Mouse (Mus musculus) forebrain, embryonic 11.5 days (tissue): ENCODE measurements around the gene Rbak. TPM values are rescaled to one million over a fixed set of nuclear protein-coding genes. Genes with fewer than 3 reads are reported as not detected.

ENCODE experiments used
- ATAC-seq: fragments of 200-750 bp; cut with Nextera tagmentation; replicated peaks from 2 replicates; pipeline ENCODE4 v1.8.0; 2017; ENCODE audit warnings: moderate TSS enrichment; ENCODE audit not compliant: low FRiP score
- DNase-seq: peaks from one replicate; pipeline ENCODE4 v3.0.0-alpha.2; 2017; ENCODE audit warnings: low spot score
- H3K27ac ChIP-seq: fragments of 300-500 bp; sonication (generic); 2 replicates; pipeline ENCODE4 v1.5.1; 2014; ENCODE audit warnings: low read depth, low read length
- H3K27me3 ChIP-seq: fragments of 300-500 bp; sonication (generic); 2 replicates; pipeline ENCODE4 v1.6.1; 2014; ENCODE audit warnings: mild to moderate bottlenecking, low read length, mixed read lengths; ENCODE audit not compliant: control insufficient read depth, insufficient read depth
- H3K36me3 ChIP-seq: fragments of 300-500 bp; sonication (generic); 2 replicates; pipeline ENCODE4 v1.6.1; 2014; ENCODE audit warnings: mild to moderate bottlenecking, low read length, moderate library complexity, mixed read lengths; ENCODE audit not compliant: control insufficient read depth, insufficient read depth
- H3K4me1 ChIP-seq: fragments of 300-500 bp; sonication (generic); replicated peaks from 2 replicates; pipeline ENCODE4 v1.6.1; 2014; ENCODE audit warnings: low read length, mixed read lengths; ENCODE audit not compliant: control insufficient read depth, insufficient read depth
- H3K4me2 ChIP-seq: fragments of 300-500 bp; sonication (generic); 2 replicates; pipeline ENCODE4 v1.6.1; 2014; ENCODE audit warnings: low read depth, mild to moderate bottlenecking, low read length, moderate library complexity, mixed read lengths; ENCODE audit not compliant: severe bottlenecking
- H3K4me3 ChIP-seq: fragments of 300-500 bp; sonication (generic); 2 replicates; pipeline ENCODE4 v1.5.1; 2014; ENCODE audit warnings: low read depth, low read length
- H3K9ac ChIP-seq: fragments of 300-500 bp; sonication (generic); 2 replicates; pipeline ENCODE4 v1.6.1; 2014; ENCODE audit warnings: low read length
- H3K9me3 ChIP-seq: fragments of 300-500 bp; sonication (generic); 2 replicates; pipeline ENCODE4 v1.6.1; 2016; ENCODE audit warnings: low read length, mixed read lengths; ENCODE audit not compliant: control insufficient read depth
- WGBS: fragments of 180-500 bp; shearing (Covaris S2); extraction: QIAGEN DNeasy Blood & Tissue Kit; methylation state at CpG from one replicate; pipeline ENCODE4 v1.1.7; 2014; 5-methylcytosine and 5-hydroxymethylcytosine counted together
- microRNA-seq: library from miRNA; unstranded; fragments of <30 nt; microRNA quantifications from one replicate; pipeline ENCODE4, GENCODE M21; 2016; ENCODE audit not compliant: insufficient number of aligned reads
- polyA plus RNA-seq: library from polyadenylated mRNA; unstranded; fragments of >200 nt; fragmentation: Nextera tagmentation; extraction: Ambion mirVana; gene quantifications from 2 replicates; pipeline ENCODE4 v1.2.1, GENCODE M21; 2014

Rbak gene
- polyA plus RNA-seq, 1 experiment from 2014 or later: 17.2 TPM

DNA sequence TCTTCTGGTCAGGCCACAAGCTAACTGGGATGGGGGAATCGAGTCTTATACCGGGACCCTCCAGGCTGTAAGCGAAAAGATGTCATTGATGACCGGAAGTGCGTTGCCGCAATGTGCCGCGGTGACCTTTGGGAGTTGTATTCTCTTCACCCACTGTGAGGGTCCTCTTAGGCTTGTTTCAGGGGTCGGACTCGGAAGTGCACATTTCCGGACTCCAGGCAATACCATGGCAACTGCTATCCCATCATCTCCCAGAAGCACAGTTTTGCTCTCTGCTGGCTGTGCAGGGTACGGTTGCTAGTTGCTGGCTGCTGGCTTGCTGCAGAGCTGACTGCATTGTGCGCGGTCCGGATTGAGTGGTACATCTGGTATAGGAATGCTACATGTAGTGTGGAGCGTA is 51.5 kb downstream of the Rbak start:
- Histone ChIP-seq H3K9ac (no peak overlapping the region), H3K4me3 (no peak overlapping the region), H3K36me3 (no peaks in the 10 kb centered on the region), H3K27ac (no peak overlapping the region), H3K9me3 (no peaks in the 10 kb centered on the region), H3K4me1 (0 out of 2 replicates have a peak, but pooled peaks cover 2% of the 10 kb centered on the region), H3K27me3 (no peaks in the 10 kb centered on the region), H3K4me2 (no peak overlapping the region)
- ATAC-seq (no peak), DNase-seq (no peak)
- WGBS: 92% methylated on average over 16 of the region's 16 CpGs

DNA sequence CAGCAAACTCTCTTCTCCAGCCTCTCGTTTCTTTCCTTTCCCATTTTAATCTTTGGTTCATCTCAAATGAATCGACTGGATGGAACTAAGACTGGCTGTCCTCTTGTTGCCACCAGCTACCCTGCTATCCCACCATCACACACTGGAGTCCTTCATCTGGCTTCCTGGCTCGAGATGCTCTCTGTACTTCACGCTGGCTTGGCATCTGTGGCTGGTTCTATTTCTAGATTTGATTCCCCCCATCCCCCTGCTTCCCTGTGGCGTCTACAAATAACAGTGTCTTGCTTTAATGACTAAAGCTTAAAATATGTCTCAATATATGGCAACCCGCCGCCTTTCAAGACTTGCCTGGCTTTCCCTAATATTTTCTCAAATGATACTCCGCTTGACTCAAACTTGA is 52.7 kb downstream of the Rbak start:
- DNase-seq (no peak), ATAC-seq (no peak)
- Histone ChIP-seq H3K27me3 (no peaks in the 10 kb centered on the region), H3K4me2 (no peak overlapping the region), H3K4me3 (no peak overlapping the region), H3K9me3 (no peaks in the 10 kb centered on the region), H3K9ac (no peak overlapping the region), H3K36me3 (no peaks in the 10 kb centered on the region), H3K4me1 (0 out of 2 replicates have a peak, but pooled peaks cover 2% of the 10 kb centered on the region), H3K27ac (no peak overlapping the region)
- 84% methylated on average over 8 of the region's 8 CpGs for WGBS

DNA sequence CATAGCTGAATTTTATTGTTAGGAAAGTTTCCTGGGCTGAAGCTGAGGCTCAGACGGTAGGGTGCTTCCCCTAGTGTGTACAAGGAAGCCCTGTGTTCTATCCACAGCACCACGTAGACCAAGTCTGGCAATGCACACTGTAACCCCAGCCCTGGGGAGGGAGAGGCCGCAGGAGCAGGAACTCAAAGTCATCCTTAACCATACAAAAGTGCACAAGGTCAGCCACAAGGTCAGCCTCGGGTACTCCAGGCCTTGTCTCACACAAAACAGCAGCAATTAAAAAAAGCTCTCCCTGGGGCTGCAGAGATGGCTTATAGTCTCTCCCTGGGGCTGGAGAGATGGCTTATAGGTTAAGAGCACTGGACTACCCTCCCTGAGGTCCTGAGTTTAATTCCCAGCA is 53.7 kb downstream of the Rbak start:
- no peak overlapping the region for H3K4me2 ChIP-seq
- DNase-seq (no peak), ATAC-seq (no peak)
- H3K27ac ChIP-seq: no peak overlapping the region
- no peak overlapping the region for H3K9ac ChIP-seq
- H3K36me3 ChIP-seq: no peaks in the 10 kb centered on the region
- H3K9me3 ChIP-seq: no peaks in the 10 kb centered on the region
- no peak overlapping the region for H3K4me3 ChIP-seq
- H3K4me1 ChIP-seq: 0 out of 2 replicates have a peak, but pooled peaks cover 2% of the 10 kb centered on the region
- 76% methylated on average over 4 of the region's 4 CpGs for WGBS
- H3K27me3 ChIP-seq: no peaks in the 10 kb centered on the region

GRCm38 (mm10) chr5:143126089-143126488 is 54.5 kb downstream of the Rbak start:
- 94% methylated on average over 9 of the region's 9 CpGs for WGBS
- no peak overlapping the region for H3K4me3 ChIP-seq
- DNase-seq (no peak), ATAC-seq (no peak)
- no peak overlapping the region for H3K4me2 ChIP-seq
- H3K27ac ChIP-seq: no peak overlapping the region
- H3K9ac ChIP-seq: no peak overlapping the region
- H3K4me1 ChIP-seq: 0 out of 2 replicates have a peak, but pooled peaks cover 2% of the 10 kb centered on the region
- H3K36me3 ChIP-seq: no peaks in the 10 kb centered on the region
- H3K27me3 ChIP-seq: no peaks in the 10 kb centered on the region
- H3K9me3 ChIP-seq: no peaks in the 10 kb centered on the region

DNA sequence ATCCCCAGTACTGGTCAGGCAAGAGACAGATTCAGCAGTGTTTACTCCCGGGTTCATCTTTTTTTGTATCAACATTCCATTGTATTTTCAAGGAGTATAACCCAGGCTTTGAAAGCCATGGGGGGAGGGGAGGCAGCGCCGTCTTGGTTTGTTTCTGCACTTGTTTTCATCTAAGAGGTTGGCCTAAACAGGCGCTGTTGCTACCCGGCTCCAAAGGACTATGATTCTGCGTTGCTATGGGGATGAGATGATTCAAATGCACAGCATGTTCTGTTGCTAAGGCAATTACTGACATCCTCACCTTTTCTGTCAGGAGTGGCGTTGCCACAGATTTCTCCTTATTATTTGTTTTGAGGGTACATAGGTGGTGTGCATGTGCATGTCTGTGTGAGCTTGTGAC is 55.0 kb downstream of the Rbak start:
- Histone ChIP-seq H3K9me3 (no peaks in the 10 kb centered on the region), H3K4me2 (no peak overlapping the region), H3K27me3 (no peaks in the 10 kb centered on the region), H3K4me3 (no peak overlapping the region), H3K36me3 (no peaks in the 10 kb centered on the region), H3K27ac (no peak overlapping the region; the same call in 1 of the 2 replicates), H3K4me1 (0 out of 2 replicates have a peak, but pooled peaks cover 2% of the 10 kb centered on the region), H3K9ac (no peak overlapping the region)
- ATAC-seq (0 out of 2 replicates have a peak, but pooled peaks have one; percentile 15), DNase-seq (no peak)
- WGBS: 42% methylated on average over 7 of the region's 7 CpGs

DNA sequence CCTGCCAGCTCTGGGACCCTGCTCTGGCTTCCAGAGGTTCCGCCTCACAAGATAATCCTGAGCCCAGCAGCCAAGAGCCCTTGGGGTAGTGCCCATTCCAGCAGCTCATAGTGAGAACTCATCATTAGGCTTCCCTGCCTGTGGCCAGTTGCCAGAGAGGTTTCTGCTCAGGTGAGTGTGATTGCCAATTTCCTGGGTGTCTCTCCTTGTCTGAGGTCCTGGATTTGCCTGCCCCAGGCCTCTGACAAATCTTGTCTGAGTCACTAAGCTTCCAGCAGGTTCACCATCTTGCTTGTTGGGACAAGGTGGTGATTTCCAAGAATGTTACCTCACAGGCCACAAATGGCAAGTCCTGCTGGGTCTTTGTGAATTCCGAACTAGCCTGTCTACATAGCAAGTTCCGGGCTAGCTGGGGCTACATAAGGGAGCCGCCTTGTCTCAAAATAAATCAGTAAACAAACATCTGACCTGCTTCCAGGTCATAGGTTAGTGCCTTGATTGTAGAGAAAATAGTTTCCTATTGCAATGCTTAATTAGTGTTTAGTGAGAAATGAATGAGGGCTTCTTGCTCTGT is 55.7 kb downstream of the Rbak start:
- Histone ChIP-seq H3K9ac (no peak overlapping the region), H3K4me2 (no peak overlapping the region), H3K9me3 (no peaks in the 10 kb centered on the region), H3K36me3 (no peaks in the 10 kb centered on the region), H3K27me3 (no peaks in the 10 kb centered on the region), H3K4me1 (0 out of 2 replicates have a peak, but pooled peaks cover 2% of the 10 kb centered on the region), H3K4me3 (no peak overlapping the region), H3K27ac (no peak overlapping the region)
- ATAC-seq (no peak), DNase-seq (no peak)
- WGBS: 77% methylated on average over 4 of the region's 4 CpGs

GRCm38 (mm10) chr5:143122673-143123072 is 57.9 kb downstream of the Rbak start:
- no peaks in the 10 kb centered on the region for H3K36me3 ChIP-seq
- no peak overlapping the region for H3K4me2 ChIP-seq
- DNase-seq (no peak), ATAC-seq (no peak)
- no peaks in the 10 kb centered on the region for H3K9me3 ChIP-seq
- no peak overlapping the region for H3K27ac ChIP-seq
- no peak overlapping the region for H3K9ac ChIP-seq
- H3K4me1 ChIP-seq: 0 out of 2 replicates have a peak, but pooled peaks cover 2% of the 10 kb centered on the region
- no peaks in the 10 kb centered on the region for H3K27me3 ChIP-seq
- WGBS: 50% methylated on average over 1 of the region's 1 CpGs
- H3K4me3 ChIP-seq: no peak overlapping the region

Small RNA genes within 50 kb of the gene (microRNA-seq; reads per million reads assigned to microRNA genes)
- gene Gm44405: not detected

Other genes with a start within 250 kb of the Rbak start
- gene Fscn1, start 220.4 kb downstream of the Rbak start, polyA plus RNA-seq: 680 and 728 TPM in 2 replicates
- 38.6 and 42.7 TPM in 2 replicates for gene Rnf216, start 67.8 kb downstream of the Rbak start, polyA plus RNA-seq
- gene Olfr718-ps1, start 33.2 kb downstream of the Rbak start, polyA plus RNA-seq: 0.07 TPM in 1 of 2 replicates, not detected in the other
- not detected in 2 replicates for gene Spdye4b, start 242 bp upstream of the Rbak start, polyA plus RNA-seq
- gene Spdye4a, start 46.1 kb upstream of the Rbak start, polyA plus RNA-seq: not detected in 2 replicates
- gene Zfp12, start 54.4 kb upstream of the Rbak start, polyA plus RNA-seq: 30.4 and 31.0 TPM in 2 replicates
- gene Zfp316, start 89.2 kb upstream of the Rbak start, polyA plus RNA-seq: 3.5 and 4.2 TPM in 2 replicates
- gene Zfp853, start 112.8 kb upstream of the Rbak start, polyA plus RNA-seq: not detected in 2 replicates
- 65.8 and 75.0 TPM in 2 replicates for gene E130309D02Rik, start 134.6 kb upstream of the Rbak start, polyA plus RNA-seq
- 69.4 and 71.9 TPM in 2 replicates for gene Zdhhc4, start 148.5 kb upstream of the Rbak start, polyA plus RNA-seq
- 0.31 and 0.64 TPM in 2 replicates for gene Grid2ip, start 176.6 kb upstream of the Rbak start, polyA plus RNA-seq
- 190 and 196 TPM in 2 replicates for gene Kdelr2, start 223.1 kb upstream of the Rbak start, polyA plus RNA-seq